Mouse (Mus musculus): ENCODE measurements around the gene Grsf1. TPM values are rescaled to one million over a fixed set of nuclear protein-coding genes. Genes with fewer than 3 reads are reported as not detected.

Gene Grsf1
- polyA plus RNA-seq, 2 experiments, result 55.3 to 63.9 TPM

- 89% methylated on average over 8 of the region's 8 CpGs for WGBS
- Histone ChIP-seq H3K4me2 (replicated peaks; ENCODE audit: low read depth, low read length, severe bottlenecking) (no peak overlapping the region), H3K4me3 (replicated peaks; ENCODE audit: low read length) (no peak overlapping the region), H3K36me3 (ENCODE audit: control insufficient read depth, insufficient read depth, low read length) (no peaks in the 10 kb centered on the region), H3K9ac (ENCODE audit: low read depth, low read length, severe bottlenecking) (no peak overlapping the region), H3K27me3 (ENCODE audit: control insufficient read depth, insufficient read depth, low read length) (no peaks in the 10 kb centered on the region), H3K4me1 (ENCODE audit: control insufficient read depth, insufficient read depth, low read length) (no peaks in the 10 kb centered on the region), H3K27ac (replicated peaks; ENCODE audit: low read depth, low read length) (no peak overlapping the region), H3K9me3 (ENCODE audit: control insufficient read depth, low read length) (no peaks in the 10 kb centered on the region)
- TF ChIP-seq POLR2A (IDR thresholded peaks at IDR 0.05; ENCODE audit: borderline replicate concordance, extremely low read depth, insufficient read depth, insufficient read length), result no peak
- DNase-seq (ENCODE audit: low spot score) (no peak), ATAC-seq (ENCODE audit: low FRiP score, low read depth) (no peak)
Observed at GRCm38 (mm10) chr5:88687996-88688406, 12.0 kb upstream of the Grsf1 start.

DNA sequence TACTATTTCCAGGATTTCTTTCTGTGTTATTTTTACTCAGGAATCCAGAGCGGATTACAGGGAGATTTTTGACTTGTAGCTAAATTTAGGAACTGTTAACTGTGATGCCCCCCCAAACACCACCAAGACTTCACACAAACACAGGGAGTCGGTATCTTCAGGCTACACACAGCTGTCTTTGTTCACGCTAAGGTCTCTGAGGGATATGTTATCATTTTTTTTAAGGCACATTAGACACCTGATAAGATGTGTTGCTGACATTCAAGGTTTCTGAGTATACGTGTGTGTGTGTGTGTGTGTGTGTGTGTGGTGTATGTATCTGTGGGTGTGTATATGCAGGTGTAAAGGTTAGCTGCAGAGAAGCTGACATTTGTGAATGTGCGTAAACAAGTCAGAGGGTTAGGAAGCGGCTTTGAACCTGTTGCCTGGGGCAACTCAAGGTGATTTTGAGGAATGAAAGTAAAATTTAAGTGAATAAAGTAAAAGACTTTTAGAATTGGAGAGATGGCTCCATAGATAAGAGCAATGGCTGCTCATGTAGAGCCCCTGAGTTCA lies 9.9 kb upstream of the Grsf1 start:
- ATAC-seq (ENCODE audit: low FRiP score, low read depth) (no peak), DNase-seq (ENCODE audit: low spot score) (no peak)
- H3K27me3 ChIP-seq (ENCODE audit: control insufficient read depth, insufficient read depth, low read length), result no peaks in the 10 kb centered on the region
- TF ChIP-seq POLR2A (IDR thresholded peaks at IDR 0.05; ENCODE audit: borderline replicate concordance, extremely low read depth, insufficient read depth, insufficient read length), result no peak
- no peak overlapping the region for H3K27ac ChIP-seq (replicated peaks; ENCODE audit: low read depth, low read length)
- H3K9ac ChIP-seq (ENCODE audit: low read depth, low read length, severe bottlenecking), result no peak overlapping the region
- no peak overlapping the region for H3K4me3 ChIP-seq (replicated peaks; ENCODE audit: low read length)
- no peaks in the 10 kb centered on the region for H3K9me3 ChIP-seq (ENCODE audit: control insufficient read depth, low read length)
- H3K4me1 ChIP-seq (ENCODE audit: control insufficient read depth, insufficient read depth, low read length), result no peaks in the 10 kb centered on the region
- no peaks in the 10 kb centered on the region for H3K36me3 ChIP-seq (ENCODE audit: control insufficient read depth, insufficient read depth, low read length)
- no peak overlapping the region for H3K4me2 ChIP-seq (replicated peaks; ENCODE audit: low read depth, low read length, severe bottlenecking)
- WGBS, result 56% methylated on average over 6 of the region's 6 CpGs

GRCm38 (mm10) chr5:88685306-88685705 lies 9.3 kb upstream of the Grsf1 start:
- Histone ChIP-seq H3K4me3 (replicated peaks; ENCODE audit: low read length) (no peak overlapping the region), H3K27me3 (ENCODE audit: control insufficient read depth, insufficient read depth, low read length) (no peaks in the 10 kb centered on the region), H3K4me2 (replicated peaks; ENCODE audit: low read depth, low read length, severe bottlenecking) (no peak overlapping the region), H3K9me3 (ENCODE audit: control insufficient read depth, low read length) (no peaks in the 10 kb centered on the region), H3K9ac (ENCODE audit: low read depth, low read length, severe bottlenecking) (no peak overlapping the region), H3K36me3 (ENCODE audit: control insufficient read depth, insufficient read depth, low read length) (no peaks in the 10 kb centered on the region), H3K27ac (replicated peaks; ENCODE audit: low read depth, low read length) (no peak overlapping the region), H3K4me1 (ENCODE audit: control insufficient read depth, insufficient read depth, low read length) (no peaks in the 10 kb centered on the region)
- 11% methylated on average over 6 of the region's 6 CpGs for WGBS
- ATAC-seq (ENCODE audit: low FRiP score, low read depth), result no peak
- DNase-seq (ENCODE audit: low spot score), result no peak
- no peak for TF ChIP-seq POLR2A (IDR thresholded peaks at IDR 0.05; ENCODE audit: borderline replicate concordance, extremely low read depth, insufficient read depth, insufficient read length)

DNA sequence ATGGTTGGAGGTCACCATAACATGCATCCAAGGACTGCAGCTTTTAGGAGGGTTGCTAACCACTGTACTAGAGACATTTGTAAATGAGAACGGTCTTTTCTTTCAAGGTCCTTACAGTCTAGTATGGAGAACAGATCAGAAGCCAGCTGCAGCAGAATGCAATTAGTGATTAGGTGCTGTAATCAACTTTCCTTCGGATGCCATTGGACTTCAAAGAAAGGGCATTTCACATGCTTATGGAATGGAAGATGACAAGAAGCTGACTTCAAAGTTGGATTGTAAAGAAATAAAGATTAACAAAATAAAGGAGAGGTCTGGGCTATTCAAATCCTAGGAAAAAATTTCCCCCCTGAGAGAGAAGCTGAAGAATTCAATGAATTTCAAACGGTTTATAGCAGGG lies 8.3 kb upstream of the Grsf1 start:
- DNase-seq (ENCODE audit: low spot score), result no peak
- 8% methylated on average over 3 of the region's 3 CpGs for WGBS
- H3K4me1 ChIP-seq (ENCODE audit: control insufficient read depth, insufficient read depth, low read length), result no peaks in the 10 kb centered on the region
- no peak overlapping the region for H3K4me2 ChIP-seq (replicated peaks; ENCODE audit: low read depth, low read length, severe bottlenecking)
- no peak for ATAC-seq (ENCODE audit: low FRiP score, low read depth)
- no peak overlapping the region for H3K9ac ChIP-seq (ENCODE audit: low read depth, low read length, severe bottlenecking)
- H3K27me3 ChIP-seq (ENCODE audit: control insufficient read depth, insufficient read depth, low read length), result no peaks in the 10 kb centered on the region
- no peak for TF ChIP-seq POLR2A (IDR thresholded peaks at IDR 0.05; ENCODE audit: borderline replicate concordance, extremely low read depth, insufficient read depth, insufficient read length)
- no peak overlapping the region for H3K27ac ChIP-seq (replicated peaks; ENCODE audit: low read depth, low read length)
- H3K9me3 ChIP-seq (ENCODE audit: control insufficient read depth, low read length), result no peaks in the 10 kb centered on the region
- no peak overlapping the region for H3K4me3 ChIP-seq (replicated peaks; ENCODE audit: low read length)
- H3K36me3 ChIP-seq (ENCODE audit: control insufficient read depth, insufficient read depth, low read length), result no peaks in the 10 kb centered on the region

DNA sequence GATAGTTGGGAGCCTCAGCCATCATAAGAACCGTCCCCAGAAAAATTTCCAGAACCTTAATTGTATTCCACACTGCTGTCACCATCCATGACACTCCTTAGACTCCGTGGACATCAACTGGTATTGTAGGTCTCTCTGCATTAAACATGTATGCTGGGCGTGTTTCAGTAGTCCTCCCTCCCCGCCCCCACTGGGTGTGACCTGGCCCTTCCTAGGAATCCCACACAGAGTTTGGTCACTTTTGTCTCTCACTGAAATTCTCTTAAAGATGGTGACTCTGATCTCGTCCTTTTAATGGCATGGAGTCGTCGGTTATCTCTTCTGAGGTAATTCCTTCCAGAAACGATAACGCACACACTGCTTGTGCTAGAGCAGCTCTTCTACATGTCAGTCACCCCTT lies 7.7 kb upstream of the Grsf1 start:
- WGBS, result 77% methylated on average over 9 of the region's 9 CpGs
- Histone ChIP-seq H3K4me2 (replicated peaks; ENCODE audit: low read depth, low read length, severe bottlenecking) (no peak overlapping the region), H3K27ac (replicated peaks; ENCODE audit: low read depth, low read length) (no peak overlapping the region), H3K9ac (ENCODE audit: low read depth, low read length, severe bottlenecking) (no peak overlapping the region), H3K4me1 (ENCODE audit: control insufficient read depth, insufficient read depth, low read length) (no peaks in the 10 kb centered on the region), H3K27me3 (ENCODE audit: control insufficient read depth, insufficient read depth, low read length) (no peaks in the 10 kb centered on the region), H3K4me3 (replicated peaks; ENCODE audit: low read length) (no peak overlapping the region), H3K36me3 (ENCODE audit: control insufficient read depth, insufficient read depth, low read length) (no peaks in the 10 kb centered on the region), H3K9me3 (ENCODE audit: control insufficient read depth, low read length) (no peaks in the 10 kb centered on the region)
- no peak for ATAC-seq (ENCODE audit: low FRiP score, low read depth)
- TF ChIP-seq POLR2A (IDR thresholded peaks at IDR 0.05; ENCODE audit: borderline replicate concordance, extremely low read depth, insufficient read depth, insufficient read length), result no peak
- DNase-seq (ENCODE audit: low spot score), result no peak

DNA sequence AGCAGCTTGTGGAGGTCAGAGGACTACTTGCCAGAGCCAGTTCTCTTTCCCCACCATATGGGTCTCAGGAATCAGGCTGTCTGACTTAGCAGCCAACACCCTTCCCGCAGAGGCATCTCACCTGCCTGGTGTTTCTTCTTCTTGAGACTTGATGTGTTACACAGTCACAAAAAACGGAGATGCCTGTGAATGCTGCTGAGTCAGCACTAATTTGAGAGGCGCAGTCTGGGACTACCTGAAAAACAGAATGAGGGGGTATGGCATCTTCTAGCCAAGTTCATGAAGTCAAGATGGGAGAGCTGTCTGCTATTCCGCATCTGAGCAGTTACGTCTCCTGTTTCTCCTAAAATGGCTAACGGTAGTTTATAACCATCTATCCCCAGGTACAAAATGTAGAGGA lies 4.6 kb upstream of the Grsf1 start:
- 82% methylated on average over 6 of the region's 6 CpGs for WGBS

More for the DNA sequence above, 4.6 kb upstream of the Grsf1 start:
- Histone ChIP-seq H3K9ac (ENCODE audit: low read depth, low read length, severe bottlenecking) (no peak overlapping the region), H3K9me3 (ENCODE audit: control insufficient read depth, low read length) (no peaks in the 10 kb centered on the region), H3K27me3 (ENCODE audit: control insufficient read depth, insufficient read depth, low read length) (no peaks in the 10 kb centered on the region), H3K36me3 (ENCODE audit: control insufficient read depth, insufficient read depth, low read length) (no peaks in the 10 kb centered on the region), H3K4me2 (replicated peaks; ENCODE audit: low read depth, low read length, severe bottlenecking) (no peak overlapping the region), H3K27ac (replicated peaks; ENCODE audit: low read depth, low read length) (no peak overlapping the region), H3K4me1 (ENCODE audit: control insufficient read depth, insufficient read depth, low read length) (no peaks in the 10 kb centered on the region; the same call in 1 of the 2 replicates), H3K4me3 (replicated peaks; ENCODE audit: low read length) (no peak overlapping the region)
- DNase-seq (ENCODE audit: low spot score) (no peak), ATAC-seq (ENCODE audit: low FRiP score, low read depth) (no peak)
- no peak for TF ChIP-seq POLR2A (IDR thresholded peaks at IDR 0.05; ENCODE audit: borderline replicate concordance, extremely low read depth, insufficient read depth, insufficient read length)
